Mouse (Mus musculus): ENCODE results near the gene Plcb2. TPM values are rescaled to one million over a fixed set of nuclear protein-coding genes. Genes with fewer than 3 reads are reported as not detected.
A peak's percentile ranks its signal among the peaks of the same experiment; 100 is the strongest.

The Plcb2 gene
- polyA plus RNA-seq, 1 experiment from 2014 or later, result 0.44 TPM

GRCm38 (mm10) chr2:118749341-118749884, 21.2 kb upstream of the Plcb2 start:
- no peaks in the 10 kb centered on the region for H3K36me3 ChIP-seq
- no peak; the same call in 1 of the 2 replicates for ATAC-seq (ENCODE audit: insufficient number of reproducible peaks, insufficient read depth, low FRiP score, low TSS enrichment, low read depth)
- 47% methylated on average over 10 of the region's 10 CpGs for WGBS
- H3K4me2 ChIP-seq, result peak overlapping the region; percentile 30
- H3K4me3 ChIP-seq (replicated peaks), result no peak overlapping the region
- H3K4me1 ChIP-seq (replicated peaks), result peaks cover 59% of the 10 kb centered on the region
- H3K9me3 ChIP-seq, result no peaks in the 10 kb centered on the region
- peaks cover 11% of the 10 kb centered on the region for H3K27me3 ChIP-seq
- H3K27ac ChIP-seq, result peak overlapping the region; percentile 77
- 0 out of 2 replicates have a peak overlapping the region, but pooled peaks have one; percentile 27 for H3K9ac ChIP-seq (replicated peaks)

- H3K4me2 ChIP-seq, result peak overlapping the region; percentile 97
- H3K9ac ChIP-seq (replicated peaks), result no peak overlapping the region
- H3K27ac ChIP-seq, result no peak overlapping the region
- peaks cover 28% of the 10 kb centered on the region for H3K27me3 ChIP-seq
- no peaks in the 10 kb centered on the region for H3K9me3 ChIP-seq
- WGBS, result 38% methylated on average over 10 of the region's 10 CpGs
- H3K4me3 ChIP-seq (replicated peaks), result peak overlapping the region; percentile 95
- ATAC-seq (ENCODE audit: insufficient number of reproducible peaks, insufficient read depth, low FRiP score, low TSS enrichment, low read depth), result no peak
- H3K36me3 ChIP-seq, result no peaks in the 10 kb centered on the region
- peaks cover 58% of the 10 kb centered on the region for H3K4me1 ChIP-seq (replicated peaks)
Measured at GRCm38 (mm10) chr2:118747301-118747960, 19.2 kb upstream of the Plcb2 start.

GRCm38 (mm10) chr2:118745915-118746901, 18.0 kb upstream of the Plcb2 start:
- ATAC-seq (ENCODE audit: insufficient number of reproducible peaks, insufficient read depth, low FRiP score, low TSS enrichment, low read depth), result peak; percentile 28
- Histone ChIP-seq H3K27me3 (peaks cover 35% of the 10 kb centered on the region), H3K36me3 (no peaks in the 10 kb centered on the region), H3K27ac (peak overlapping the region; percentile 35; the same call in 1 of the 2 replicates), H3K4me1 (replicated peaks) (peaks cover 51% of the 10 kb centered on the region), H3K4me2 (peak overlapping the region; percentile 97), H3K9me3 (no peaks in the 10 kb centered on the region), H3K9ac (replicated peaks) (peak overlapping the region; percentile 88), H3K4me3 (replicated peaks) (peak overlapping the region; percentile 95)
- WGBS, result under 1% methylated on average over 103 of the region's 113 CpGs

GRCm38 (mm10) chr2:118745232-118745884, 17.1 kb upstream of the Plcb2 start, which contains the start of gene Inafm2:
Gene Inafm2 (plus strand): TSS chr2:118745758.
- peak within 1 kb of the TSS; percentile 35; the same call in 1 of the 2 replicates for H3K27ac ChIP-seq

GRCm38 (mm10) chr2:118744621-118745020, 16.4 kb upstream of the Plcb2 start:
- H3K4me1 ChIP-seq (replicated peaks), result peaks cover 41% of the 10 kb centered on the region
- ATAC-seq (ENCODE audit: insufficient number of reproducible peaks, insufficient read depth, low FRiP score, low TSS enrichment, low read depth), result no peak
- H3K9ac ChIP-seq (replicated peaks), result no peak overlapping the region
- WGBS, result 8% methylated on average over 7 of the region's 7 CpGs
- H3K9me3 ChIP-seq, result no peaks in the 10 kb centered on the region
- peak overlapping the region; percentile 97 for H3K4me2 ChIP-seq
- H3K36me3 ChIP-seq, result no peaks in the 10 kb centered on the region
- no peak overlapping the region for H3K27ac ChIP-seq
- peak overlapping the region; percentile 95 for H3K4me3 ChIP-seq (replicated peaks)
- peaks cover 35% of the 10 kb centered on the region for H3K27me3 ChIP-seq

More at GRCm38 (mm10) chr2:118745232-118745884, 17.1 kb upstream of the Plcb2 start, which contains the start of gene Inafm2:
- peak within 1 kb of the TSS; percentile 88 for H3K9ac ChIP-seq (replicated peaks)
- peaks cover 35% of the 10 kb centered on the region for H3K27me3 ChIP-seq
- H3K4me3 ChIP-seq (replicated peaks), result peak within 1 kb of the TSS; percentile 95
- peak; percentile 77; the same call in 1 of the 2 replicates for ATAC-seq (ENCODE audit: insufficient number of reproducible peaks, insufficient read depth, low FRiP score, low TSS enrichment, low read depth)
- under 1% methylated on average over 55 of the region's 57 CpGs for WGBS
- H3K36me3 ChIP-seq, result no peaks in the 10 kb centered on the region
- peak within 1 kb of the TSS; percentile 97 for H3K4me2 ChIP-seq
- H3K9me3 ChIP-seq, result no peaks in the 10 kb centered on the region
- peaks cover 48% of the 10 kb centered on the region for H3K4me1 ChIP-seq (replicated peaks)

- Histone ChIP-seq H3K4me1 (replicated peaks) (peaks cover 28% of the 10 kb centered on the region), H3K27me3 (peaks cover 38% of the 10 kb centered on the region), H3K4me3 (replicated peaks) (no peak overlapping the region), H3K27ac (no peak overlapping the region), H3K9me3 (no peaks in the 10 kb centered on the region), H3K36me3 (no peaks in the 10 kb centered on the region), H3K9ac (replicated peaks) (no peak overlapping the region), H3K4me2 (no peak overlapping the region)
- ATAC-seq (ENCODE audit: insufficient number of reproducible peaks, insufficient read depth, low FRiP score, low TSS enrichment, low read depth), result no peak
- 25% methylated on average over 8 of the region's 8 CpGs for WGBS
Measured at GRCm38 (mm10) chr2:118743261-118743943, 15.2 kb upstream of the Plcb2 start.

- H3K9me3 ChIP-seq, result no peaks in the 10 kb centered on the region
- no peak overlapping the region for H3K4me3 ChIP-seq (replicated peaks)
- 53% methylated on average over 9 of the region's 9 CpGs for WGBS
- no peak for ATAC-seq (ENCODE audit: insufficient number of reproducible peaks, insufficient read depth, low FRiP score, low TSS enrichment, low read depth)
- peaks cover 7% of the 10 kb centered on the region for H3K4me1 ChIP-seq (replicated peaks)
- H3K27me3 ChIP-seq, result peaks cover 38% of the 10 kb centered on the region
- no peak overlapping the region for H3K4me2 ChIP-seq
- no peaks in the 10 kb centered on the region for H3K36me3 ChIP-seq
- H3K9ac ChIP-seq (replicated peaks), result no peak overlapping the region
- H3K27ac ChIP-seq, result no peak overlapping the region
Measured at GRCm38 (mm10) chr2:118741183-118741582, 12.9 kb upstream of the Plcb2 start.

- H3K4me2 ChIP-seq, result no peak overlapping the region
- peaks cover 41% of the 10 kb centered on the region for H3K27me3 ChIP-seq
- ATAC-seq (ENCODE audit: insufficient number of reproducible peaks, insufficient read depth, low FRiP score, low TSS enrichment, low read depth), result no peak
- no peaks in the 10 kb centered on the region for H3K36me3 ChIP-seq
- peaks cover 7% of the 10 kb centered on the region for H3K4me1 ChIP-seq (replicated peaks)
- no peak overlapping the region for H3K27ac ChIP-seq
- no peaks in the 10 kb centered on the region for H3K9me3 ChIP-seq
- 67% methylated on average over 3 of the region's 3 CpGs for WGBS
- H3K4me3 ChIP-seq (replicated peaks), result no peak overlapping the region
- H3K9ac ChIP-seq (replicated peaks), result no peak overlapping the region
Measured at GRCm38 (mm10) chr2:118740341-118740740, 12.1 kb upstream of the Plcb2 start.

GRCm38 (mm10) chr2:118733341-118733740, 5.1 kb upstream of the Plcb2 start:
- peaks cover 15% of the 10 kb centered on the region for H3K4me1 ChIP-seq (replicated peaks)
- no peaks in the 10 kb centered on the region for H3K36me3 ChIP-seq
- WGBS, result 38% methylated on average over 5 of the region's 5 CpGs
- no peak overlapping the region for H3K4me2 ChIP-seq
- H3K9ac ChIP-seq (replicated peaks), result no peak overlapping the region
- H3K9me3 ChIP-seq, result no peaks in the 10 kb centered on the region
- ATAC-seq (ENCODE audit: insufficient number of reproducible peaks, insufficient read depth, low FRiP score, low TSS enrichment, low read depth), result no peak
- H3K27ac ChIP-seq, result no peak overlapping the region
- peaks cover 51% of the 10 kb centered on the region for H3K27me3 ChIP-seq
- H3K4me3 ChIP-seq (replicated peaks), result no peak overlapping the region

GRCm38 (mm10) chr2:118731981-118732380, 3.7 kb upstream of the Plcb2 start:
- Histone ChIP-seq H3K9me3 (no peaks in the 10 kb centered on the region), H3K36me3 (no peaks in the 10 kb centered on the region), H3K9ac (replicated peaks) (no peak overlapping the region), H3K4me2 (no peak overlapping the region), H3K4me3 (replicated peaks) (no peak overlapping the region), H3K27ac (no peak overlapping the region), H3K27me3 (peaks cover 62% of the 10 kb centered on the region), H3K4me1 (replicated peaks) (peaks cover 23% of the 10 kb centered on the region)
- 86% methylated on average over 5 of the region's 5 CpGs for WGBS
- no peak for ATAC-seq (ENCODE audit: insufficient number of reproducible peaks, insufficient read depth, low FRiP score, low TSS enrichment, low read depth)

All from limb, embryonic 12.5 days (tissue).